Mouse (Mus musculus) ovary, adult 18-20 months (tissue): Measurements from ENCODE around the gene Eps8.

ENCODE experiments used
- DNase-seq: peaks from one replicate; pipeline ENCODE4 v3.0.0; 2022; ENCODE audit warnings: low spot score, mixed read lengths

The Eps8 gene

GRCm38 (mm10) chr6:137612071-137612547, 42.6 kb downstream of the Eps8 start:
- DNase-seq: no peak

- DNase-seq: no peak
Measured at GRCm38 (mm10) chr6:137608160-137608930, 46.3 kb downstream of the Eps8 start.

- no peak for DNase-seq
Measured at GRCm38 (mm10) chr6:137606541-137606940, 48.1 kb downstream of the Eps8 start.

- no peak for DNase-seq
Measured at GRCm38 (mm10) chr6:137604417-137605248, 50.0 kb downstream of the Eps8 start.

- DNase-seq: no peak
Measured at GRCm38 (mm10) chr6:137598306-137598705, 56.4 kb downstream of the Eps8 start.

GRCm38 (mm10) chr6:137597442-137598058, 57.1 kb downstream of the Eps8 start:
- DNase-seq: no peak

GRCm38 (mm10) chr6:137592582-137592981, 62.1 kb downstream of the Eps8 start:
- no peak for DNase-seq

- no peak for DNase-seq
Measured at GRCm38 (mm10) chr6:137589245-137589618, 65.4 kb downstream of the Eps8 start.

GRCm38 (mm10) chr6:137588481-137589244, 66.0 kb downstream of the Eps8 start:
- DNase-seq: no peak

GRCm38 (mm10) chr6:137587866-137588265, 66.8 kb downstream of the Eps8 start:
- DNase-seq: no peak

- no peak for DNase-seq
Measured at GRCm38 (mm10) chr6:137585229-137585628, 69.4 kb downstream of the Eps8 start.

- DNase-seq: no peak
Measured at GRCm38 (mm10) chr6:137583056-137583455, 71.6 kb downstream of the Eps8 start.

- DNase-seq: no peak
Measured at GRCm38 (mm10) chr6:137582207-137582889, 72.3 kb downstream of the Eps8 start.

GRCm38 (mm10) chr6:137581331-137582010, 73.2 kb downstream of the Eps8 start:
- DNase-seq: no peak

GRCm38 (mm10) chr6:137580503-137580902, 74.2 kb downstream of the Eps8 start:
- no peak for DNase-seq

GRCm38 (mm10) chr6:137576670-137577371, 77.9 kb downstream of the Eps8 start:
- no peak for DNase-seq

- DNase-seq: no peak
Measured at GRCm38 (mm10) chr6:137576091-137576490, 78.6 kb downstream of the Eps8 start.

- DNase-seq: peak; percentile 33
Measured at GRCm38 (mm10) chr6:137573897-137574296, 80.8 kb downstream of the Eps8 start.

GRCm38 (mm10) chr6:137570718-137571131, 84.0 kb downstream of the Eps8 start:
- DNase-seq: peak; percentile 9

GRCm38 (mm10) chr6:137570019-137570418, 84.7 kb downstream of the Eps8 start:
- no peak for DNase-seq
